Mouse (Mus musculus): ENCODE data around the gene Tbcd. TPM values are rescaled to one million over a fixed set of nuclear protein-coding genes. Genes with fewer than 3 reads are reported as not detected.

The Tbcd gene
- polyA plus RNA-seq, 1 experiment from 2014 or later: 61.9 TPM

GRCm38 (mm10) chr11:121501525-121501924 is 49.8 kb downstream of the Tbcd start:
- Histone ChIP-seq H3K4me2 (ENCODE audit: low read length) (no peak overlapping the region), H3K4me3 (replicated peaks; ENCODE audit: low read length) (no peak overlapping the region), H3K27ac (ENCODE audit: low read length) (no peak overlapping the region), H3K36me3 (ENCODE audit: control insufficient read depth, insufficient read depth) (peaks cover 2% of the 10 kb centered on the region), H3K9ac (replicated peaks; ENCODE audit: low read depth, low read length) (no peak overlapping the region), H3K4me1 (replicated peaks; ENCODE audit: control insufficient read depth, insufficient read depth, low read length) (no peaks in the 10 kb centered on the region), H3K27me3 (replicated peaks; ENCODE audit: control insufficient read depth, insufficient read depth, low read length) (no peaks in the 10 kb centered on the region), H3K9me3 (ENCODE audit: control insufficient read depth, low read length) (no peaks in the 10 kb centered on the region)
- ATAC-seq: no peak
- WGBS: 91% methylated on average over 4 of the region's 4 CpGs

DNA sequence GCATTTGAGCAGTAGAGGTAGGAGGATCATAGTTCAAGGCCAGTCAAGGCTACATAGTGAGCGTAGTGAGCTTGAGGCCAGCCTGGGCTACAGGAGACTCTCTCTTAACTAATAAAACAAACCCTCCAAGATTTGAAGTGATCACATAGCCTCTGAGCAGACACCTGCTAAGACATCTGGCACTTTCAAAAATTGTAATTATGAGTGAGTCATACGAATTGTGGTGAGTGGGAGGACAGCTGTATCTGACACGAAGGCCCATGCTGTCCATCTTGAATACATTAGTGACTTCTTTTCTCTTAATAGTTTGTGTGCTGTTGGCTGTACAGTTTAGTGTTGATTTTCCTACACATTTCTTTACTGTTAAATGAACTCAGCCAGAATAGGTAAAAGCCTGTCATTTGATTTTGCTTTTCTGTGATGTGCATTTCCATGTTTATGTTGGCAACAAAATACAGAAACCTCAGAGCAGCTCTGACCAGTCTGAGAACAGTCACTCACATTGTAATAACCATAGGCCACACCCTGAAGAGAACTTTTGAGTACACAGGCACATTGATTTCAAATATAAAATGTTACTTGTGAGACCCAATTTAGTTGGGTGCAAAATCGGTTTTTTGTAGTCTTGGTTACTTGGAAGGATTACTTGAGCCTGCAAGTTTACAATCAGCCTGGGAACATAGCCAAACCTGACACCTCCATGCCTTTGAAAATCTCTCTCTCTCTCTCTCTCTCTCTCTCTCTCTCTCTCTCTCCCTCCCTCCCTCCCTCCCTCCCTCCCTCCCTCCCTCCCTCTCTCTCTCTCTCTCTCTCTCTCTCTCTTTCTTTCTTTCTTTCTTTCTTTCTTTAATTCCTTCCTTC is 50.5 kb downstream of the Tbcd start:
- Histone ChIP-seq H3K9ac (replicated peaks; ENCODE audit: low read depth, low read length) (no peak overlapping the region), H3K4me3 (replicated peaks; ENCODE audit: low read length) (no peak overlapping the region), H3K4me2 (ENCODE audit: low read length) (no peak overlapping the region), H3K27ac (ENCODE audit: low read length) (no peak overlapping the region), H3K27me3 (replicated peaks; ENCODE audit: control insufficient read depth, insufficient read depth, low read length) (no peaks in the 10 kb centered on the region), H3K36me3 (ENCODE audit: control insufficient read depth, insufficient read depth) (peaks cover 2% of the 10 kb centered on the region), H3K9me3 (ENCODE audit: control insufficient read depth, low read length) (no peaks in the 10 kb centered on the region), H3K4me1 (replicated peaks; ENCODE audit: control insufficient read depth, insufficient read depth, low read length) (no peaks in the 10 kb centered on the region)
- 69% methylated on average over 4 of the region's 4 CpGs for WGBS
- ATAC-seq: no peak

DNA sequence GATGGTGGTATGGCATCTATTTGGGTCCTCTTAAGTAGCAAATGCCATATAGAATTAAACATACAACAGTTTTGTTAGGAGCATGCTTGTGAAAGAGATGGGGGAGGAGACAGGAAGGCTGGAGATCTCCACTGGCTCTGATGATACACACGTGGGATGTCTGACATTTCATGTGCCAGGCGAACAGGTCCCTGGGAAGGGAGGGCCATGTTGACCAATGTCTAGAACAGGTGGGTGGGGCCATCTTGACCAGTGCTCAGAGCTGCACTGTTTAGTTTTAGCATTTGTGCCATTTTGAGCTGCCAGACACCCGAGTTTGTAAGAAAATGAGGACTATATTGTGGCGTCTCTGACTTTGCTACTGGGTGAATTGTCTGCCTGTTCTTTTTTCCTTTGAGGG is 56.7 kb downstream of the Tbcd start:
- 88% methylated on average over 4 of the region's 4 CpGs for WGBS
- ATAC-seq: no peak
- H3K4me2 ChIP-seq (ENCODE audit: low read length): no peak overlapping the region

DNA sequence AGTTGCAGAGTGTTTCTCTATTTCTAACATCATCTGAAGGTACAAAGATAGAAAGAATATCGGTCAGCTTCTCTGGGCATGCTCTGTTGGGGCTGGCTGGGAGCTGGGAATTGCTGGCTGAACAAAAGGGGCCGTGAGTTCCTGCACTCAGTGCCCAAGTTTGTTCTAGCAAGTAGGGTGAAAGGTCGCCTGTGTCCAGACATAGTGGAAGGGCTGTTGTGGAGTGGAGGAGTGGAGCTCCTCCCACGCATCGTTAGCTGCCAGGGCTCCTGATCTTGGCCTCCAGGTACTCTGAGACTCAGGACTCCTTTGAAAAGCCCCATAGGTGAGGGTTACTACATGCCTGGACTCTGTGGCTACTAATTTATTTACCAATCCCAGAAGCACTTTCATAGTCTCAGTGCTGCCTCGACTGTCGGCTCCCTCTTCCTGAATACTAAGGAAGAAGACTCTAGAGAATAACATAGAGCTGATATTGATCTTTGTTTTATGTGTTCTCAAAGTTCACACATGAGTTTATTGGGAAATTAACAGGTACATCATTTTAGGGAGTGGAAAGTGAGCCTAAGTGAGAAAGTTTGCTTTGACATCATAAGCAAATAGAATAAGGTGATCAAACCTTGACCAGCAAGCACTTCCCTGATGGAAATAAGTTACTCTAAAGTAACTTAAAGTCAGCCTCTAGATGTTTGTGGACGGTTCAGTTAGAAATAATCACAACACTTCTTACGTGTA is 58.9 kb downstream of the Tbcd start:
- H3K27ac ChIP-seq (ENCODE audit: low read length): no peak overlapping the region
- H3K9ac ChIP-seq (replicated peaks; ENCODE audit: low read depth, low read length): no peak overlapping the region
- H3K4me2 ChIP-seq (ENCODE audit: low read length): no peak overlapping the region
- H3K4me1 ChIP-seq (replicated peaks; ENCODE audit: control insufficient read depth, insufficient read depth, low read length): peaks cover 11% of the 10 kb centered on the region
- no peak overlapping the region for H3K4me3 ChIP-seq (replicated peaks; ENCODE audit: low read length)
- WGBS: 74% methylated on average over 9 of the region's 9 CpGs
- no peaks in the 10 kb centered on the region for H3K27me3 ChIP-seq (replicated peaks; ENCODE audit: control insufficient read depth, insufficient read depth, low read length)
- no peak for ATAC-seq
- H3K36me3 ChIP-seq (ENCODE audit: control insufficient read depth, insufficient read depth): no peaks in the 10 kb centered on the region; the same call in 1 of the 2 replicates
- no peaks in the 10 kb centered on the region for H3K9me3 ChIP-seq (ENCODE audit: control insufficient read depth, low read length)

More for the DNA sequence above, 56.7 kb downstream of the Tbcd start:
- no peak overlapping the region for H3K27ac ChIP-seq (ENCODE audit: low read length)
- H3K9me3 ChIP-seq (ENCODE audit: control insufficient read depth, low read length): no peaks in the 10 kb centered on the region
- H3K4me3 ChIP-seq (replicated peaks; ENCODE audit: low read length): no peak overlapping the region
- H3K27me3 ChIP-seq (replicated peaks; ENCODE audit: control insufficient read depth, insufficient read depth, low read length): no peaks in the 10 kb centered on the region
- peaks cover 10% of the 10 kb centered on the region for H3K4me1 ChIP-seq (replicated peaks; ENCODE audit: control insufficient read depth, insufficient read depth, low read length)
- no peaks in the 10 kb centered on the region; the same call in none of the 2 replicates for H3K36me3 ChIP-seq (ENCODE audit: control insufficient read depth, insufficient read depth)
- H3K9ac ChIP-seq (replicated peaks; ENCODE audit: low read depth, low read length): no peak overlapping the region

GRCm38 (mm10) chr11:121512896-121513572 is 61.3 kb downstream of the Tbcd start:
- Histone ChIP-seq H3K4me3 (replicated peaks; ENCODE audit: low read length) (no peak overlapping the region), H3K9me3 (ENCODE audit: control insufficient read depth, low read length) (no peaks in the 10 kb centered on the region), H3K27ac (ENCODE audit: low read length) (peak overlapping the region; percentile 10), H3K4me1 (replicated peaks; ENCODE audit: control insufficient read depth, insufficient read depth, low read length) (peaks cover 11% of the 10 kb centered on the region), H3K9ac (replicated peaks; ENCODE audit: low read depth, low read length) (no peak overlapping the region), H3K4me2 (ENCODE audit: low read length) (no peak overlapping the region), H3K27me3 (replicated peaks; ENCODE audit: control insufficient read depth, insufficient read depth, low read length) (no peaks in the 10 kb centered on the region), H3K36me3 (ENCODE audit: control insufficient read depth, insufficient read depth) (no peaks in the 10 kb centered on the region)
- 65% methylated on average over 8 of the region's 8 CpGs for WGBS
- ATAC-seq: no peak

DNA sequence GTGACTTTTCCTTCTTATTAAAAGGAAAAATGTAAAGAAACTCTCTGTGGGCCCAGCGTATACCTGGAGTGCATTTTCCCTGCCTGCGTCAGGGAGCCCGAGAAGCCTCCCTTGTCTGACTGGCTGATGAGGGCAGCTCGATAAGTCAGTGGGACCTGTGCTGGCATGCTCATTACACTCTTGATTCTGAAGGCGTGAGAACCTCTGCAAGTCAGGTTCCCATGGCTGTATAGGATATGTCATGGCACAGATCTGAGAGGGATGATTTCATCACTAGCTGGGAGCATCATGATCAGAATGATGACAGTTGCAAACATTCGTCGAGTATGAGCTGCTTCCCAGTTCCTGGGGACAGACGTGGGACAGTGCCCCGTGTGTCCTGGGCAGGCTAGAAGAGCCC is 64.2 kb downstream of the Tbcd start:
- H3K36me3 ChIP-seq (ENCODE audit: control insufficient read depth, insufficient read depth): no peaks in the 10 kb centered on the region
- H3K9me3 ChIP-seq (ENCODE audit: control insufficient read depth, low read length): no peaks in the 10 kb centered on the region
- no peaks in the 10 kb centered on the region for H3K27me3 ChIP-seq (replicated peaks; ENCODE audit: control insufficient read depth, insufficient read depth, low read length)
- H3K9ac ChIP-seq (replicated peaks; ENCODE audit: low read depth, low read length): no peak overlapping the region
- 86% methylated on average over 9 of the region's 9 CpGs for WGBS
- H3K27ac ChIP-seq (ENCODE audit: low read length): no peak overlapping the region
- H3K4me3 ChIP-seq (replicated peaks; ENCODE audit: low read length): no peak overlapping the region
- no peak overlapping the region for H3K4me2 ChIP-seq (ENCODE audit: low read length)
- peaks cover 14% of the 10 kb centered on the region for H3K4me1 ChIP-seq (replicated peaks; ENCODE audit: control insufficient read depth, insufficient read depth, low read length)
- ATAC-seq: no peak

DNA sequence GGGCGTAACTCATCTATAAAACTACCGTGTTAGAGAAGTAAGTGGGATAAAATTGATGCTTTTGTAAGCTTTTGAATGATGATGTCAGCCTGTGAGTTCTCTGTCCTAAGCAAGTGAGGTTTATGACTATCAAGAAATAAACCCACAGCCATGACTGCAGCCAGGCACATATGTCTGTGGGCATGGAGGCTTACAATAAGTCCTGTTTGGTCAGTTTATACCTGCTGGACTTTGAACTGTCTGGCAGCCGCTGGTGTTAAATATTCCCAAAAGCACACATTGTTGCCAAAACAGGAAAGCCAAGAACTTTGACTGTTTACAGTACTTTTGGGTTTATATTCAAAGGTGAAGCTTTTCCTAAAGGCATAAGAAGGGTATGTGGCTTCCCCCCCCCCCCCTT is 65.2 kb downstream of the Tbcd start:
- Histone ChIP-seq H3K9ac (replicated peaks; ENCODE audit: low read depth, low read length) (no peak overlapping the region), H3K36me3 (ENCODE audit: control insufficient read depth, insufficient read depth) (no peaks in the 10 kb centered on the region), H3K27me3 (replicated peaks; ENCODE audit: control insufficient read depth, insufficient read depth, low read length) (no peaks in the 10 kb centered on the region), H3K9me3 (ENCODE audit: control insufficient read depth, low read length) (no peaks in the 10 kb centered on the region), H3K4me3 (replicated peaks; ENCODE audit: low read length) (no peak overlapping the region), H3K4me2 (ENCODE audit: low read length) (no peak overlapping the region), H3K4me1 (replicated peaks; ENCODE audit: control insufficient read depth, insufficient read depth, low read length) (peaks cover 14% of the 10 kb centered on the region), H3K27ac (ENCODE audit: low read length) (no peak overlapping the region)
- 79% methylated on average over 3 of the region's 3 CpGs for WGBS
- no peak for ATAC-seq

DNA sequence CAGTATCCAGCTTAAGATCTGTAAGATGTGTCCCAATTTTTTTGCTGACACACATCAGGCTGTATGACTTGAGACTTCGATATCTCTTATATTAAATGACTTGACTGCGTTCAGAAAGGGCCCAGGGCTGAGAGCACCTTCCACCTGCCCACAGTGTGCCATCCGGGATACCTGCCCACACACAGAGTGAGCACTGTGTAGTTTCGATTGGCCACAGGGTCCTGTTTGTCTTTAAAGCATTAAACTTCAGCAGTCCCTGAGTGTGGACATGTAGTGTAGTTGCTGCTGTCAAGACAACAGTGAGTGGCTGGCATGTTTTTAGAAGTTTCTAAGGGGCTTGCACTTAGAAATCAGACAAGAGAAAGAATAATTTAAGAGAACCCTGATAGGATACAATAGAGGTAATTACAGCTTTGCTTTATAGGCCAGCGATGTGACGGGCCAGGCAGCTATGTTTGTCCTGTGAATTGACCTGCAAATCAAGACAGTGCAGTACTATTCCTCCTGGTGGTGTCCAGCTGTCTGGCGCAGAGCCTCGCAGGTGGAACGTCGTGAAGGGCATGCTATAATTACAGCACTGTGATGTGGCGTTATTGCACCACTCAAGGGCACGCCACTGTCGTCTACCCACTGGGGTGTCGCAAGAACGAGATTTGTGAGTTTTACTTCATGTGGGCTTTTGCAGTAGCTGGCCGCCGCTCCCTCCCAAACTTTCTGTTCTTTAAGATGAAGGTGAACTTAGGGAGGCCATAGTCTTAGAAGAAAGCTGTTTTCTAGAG is 66.1 kb downstream of the Tbcd start:
- WGBS: 71% methylated on average over 17 of the region's 17 CpGs
- H3K36me3 ChIP-seq (ENCODE audit: control insufficient read depth, insufficient read depth): no peaks in the 10 kb centered on the region
- H3K27ac ChIP-seq (ENCODE audit: low read length): no peak overlapping the region
- ATAC-seq: no peak
- no peaks in the 10 kb centered on the region for H3K9me3 ChIP-seq (ENCODE audit: control insufficient read depth, low read length)
- peaks cover 11% of the 10 kb centered on the region for H3K4me1 ChIP-seq (replicated peaks; ENCODE audit: control insufficient read depth, insufficient read depth, low read length)
- H3K27me3 ChIP-seq (replicated peaks; ENCODE audit: control insufficient read depth, insufficient read depth, low read length): no peaks in the 10 kb centered on the region
- no peak overlapping the region for H3K4me3 ChIP-seq (replicated peaks; ENCODE audit: low read length)
- H3K9ac ChIP-seq (replicated peaks; ENCODE audit: low read depth, low read length): no peak overlapping the region
- no peak overlapping the region for H3K4me2 ChIP-seq (ENCODE audit: low read length)
